Mouse (Mus musculus) layer of hippocampus, adult 9-10 months (tissue): ENCODE measurements around the gene 1600014C23Rik.

ENCODE experiments used
- DNase-seq: peaks from one replicate; pipeline ENCODE4 v3.0.0; 2022; ENCODE audit warnings: low spot score

Gene 1600014C23Rik

DNA sequence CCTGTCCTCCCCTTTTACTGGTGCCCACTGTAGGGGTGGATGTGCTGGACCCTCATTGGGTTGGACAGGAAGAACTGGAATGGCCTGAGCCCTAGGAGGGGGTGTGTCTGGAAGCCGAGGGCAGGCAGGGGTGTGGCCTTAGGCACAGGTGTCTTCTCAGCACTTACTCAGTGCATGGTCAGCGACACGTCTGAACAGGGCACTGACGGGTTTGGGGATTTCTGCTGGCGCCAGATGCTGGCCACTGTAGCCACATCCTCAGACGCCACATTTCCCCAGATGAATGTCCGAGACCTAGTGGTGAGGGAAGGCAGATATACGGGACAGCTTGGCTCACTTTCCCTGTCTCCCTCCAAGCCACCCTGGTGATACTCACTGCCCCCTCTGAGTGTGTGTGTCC is 18.4 kb upstream of the 1600014C23Rik start:
- DNase-seq, result no peak

DNA sequence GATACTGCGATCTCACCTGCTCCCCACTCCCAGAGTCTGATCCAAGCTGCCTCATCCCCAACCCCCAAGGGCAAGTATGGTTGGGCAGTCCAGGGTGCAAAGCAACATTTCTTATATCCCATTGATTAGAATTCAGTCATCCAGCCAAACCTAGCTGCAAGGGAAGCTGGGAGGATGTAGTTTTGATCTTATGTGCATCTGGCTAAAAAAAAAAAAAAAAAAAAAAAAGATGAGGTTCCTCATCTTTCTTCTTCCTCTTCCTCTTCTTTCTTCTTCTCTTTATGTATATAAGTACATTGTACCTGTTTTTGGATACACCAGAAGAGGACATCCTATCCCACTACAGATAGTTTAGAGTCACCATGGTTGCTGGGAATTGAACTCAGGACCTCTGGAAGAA is 17.7 kb upstream of the 1600014C23Rik start:
- DNase-seq, result no peak

DNA sequence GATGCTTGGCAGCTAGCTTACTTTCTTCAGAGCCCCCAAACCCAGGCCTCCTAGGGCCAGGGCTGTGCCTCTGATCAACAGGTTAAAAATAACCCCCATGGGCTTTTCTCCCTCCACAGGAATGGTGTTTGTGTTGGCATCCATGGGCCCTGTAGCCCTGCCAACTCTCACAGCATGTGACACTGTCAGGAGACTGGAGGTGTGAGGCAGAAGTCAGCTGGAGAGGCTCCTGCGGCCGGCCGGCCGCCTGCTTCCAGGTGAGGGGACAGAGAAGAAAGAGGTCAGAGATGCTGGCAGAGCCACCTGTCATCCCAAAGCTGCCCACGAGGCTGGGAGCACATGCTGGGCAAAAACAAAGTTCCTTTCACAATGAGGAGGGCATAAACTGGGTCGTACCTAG is 15.5 kb upstream of the 1600014C23Rik start:
- no peak for DNase-seq

DNA sequence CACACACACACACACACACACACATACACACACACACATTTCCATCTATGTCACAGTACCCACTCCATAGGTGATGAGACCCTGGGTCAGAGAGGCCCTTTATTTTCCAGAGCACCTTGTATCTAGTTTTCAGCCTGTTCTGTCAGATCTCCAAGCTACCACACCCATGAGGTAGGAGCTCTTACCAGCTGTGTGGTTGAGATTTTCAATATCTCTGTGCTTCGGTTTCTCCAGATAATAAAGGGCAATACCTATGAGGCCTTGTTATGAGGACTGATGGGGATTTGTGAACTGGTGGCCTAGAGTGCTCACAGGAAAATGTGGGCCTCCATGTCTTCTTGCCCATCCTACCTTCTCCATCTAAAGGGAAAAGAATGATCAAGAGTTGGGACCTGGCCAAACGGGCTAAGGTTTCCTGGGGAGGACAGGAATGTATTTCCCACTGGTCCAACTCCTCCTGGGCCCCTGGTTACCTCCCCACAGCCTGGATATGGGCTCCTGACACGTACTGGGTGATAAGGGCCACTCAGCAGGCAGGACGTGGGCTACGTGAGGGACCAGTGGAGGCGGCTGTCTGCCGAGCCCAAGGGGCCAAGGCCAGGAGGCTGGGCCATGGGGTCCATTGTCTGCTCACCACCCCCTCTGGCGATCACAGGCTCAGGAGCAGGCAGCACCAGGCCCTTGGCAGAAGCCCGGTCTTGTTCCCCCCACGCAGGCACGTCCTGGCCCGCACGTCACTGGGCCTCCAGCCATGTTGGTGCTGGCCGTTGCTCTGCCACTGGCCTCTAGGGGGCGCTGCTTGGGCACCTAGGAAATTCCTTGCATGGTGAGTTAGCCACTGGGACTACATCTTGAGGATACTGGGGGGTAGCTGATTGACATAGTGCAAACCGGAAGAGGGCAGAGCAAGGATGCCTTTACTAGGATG is 14.5 kb upstream of the 1600014C23Rik start:
- DNase-seq, result no peak

DNA sequence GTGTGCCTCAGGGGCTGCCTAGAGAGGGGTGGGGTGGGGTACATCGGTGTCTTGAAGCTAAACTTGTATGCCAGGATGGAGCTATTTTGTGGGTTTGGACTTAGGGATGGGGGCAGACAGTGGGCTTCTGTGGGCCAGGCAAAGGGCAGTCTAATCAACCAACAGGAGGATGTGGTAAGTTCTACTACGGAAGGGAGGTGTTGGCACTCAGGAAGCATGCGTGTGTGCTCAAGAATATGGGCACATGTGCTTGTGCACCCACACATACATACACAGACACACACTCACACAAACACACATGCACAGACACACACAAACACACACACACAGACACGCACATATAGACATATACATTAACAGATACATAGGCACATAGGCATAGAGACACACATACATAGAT is 13.6 kb upstream of the 1600014C23Rik start:
- DNase-seq, result no peak

DNA sequence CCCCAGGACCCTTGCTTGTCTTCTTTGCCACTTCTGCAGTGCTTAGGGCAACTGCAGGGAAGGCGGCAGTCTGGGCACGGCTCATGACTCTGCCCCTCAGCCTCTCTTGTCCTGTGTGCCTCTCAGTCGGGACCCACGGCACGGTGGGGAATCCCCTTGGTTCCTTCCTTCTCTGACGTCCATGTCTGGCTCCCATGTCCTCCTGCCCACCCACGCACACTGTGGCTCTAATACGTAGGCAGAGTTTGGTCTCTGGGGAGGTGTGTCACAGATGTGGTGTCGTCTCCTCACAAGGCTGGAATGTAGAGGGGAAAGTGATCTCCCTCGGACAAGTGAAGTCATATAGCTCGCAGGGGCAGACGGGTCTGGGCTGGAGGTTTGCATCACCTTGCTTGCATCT is 13.1 kb upstream of the 1600014C23Rik start:
- no peak for DNase-seq

DNA sequence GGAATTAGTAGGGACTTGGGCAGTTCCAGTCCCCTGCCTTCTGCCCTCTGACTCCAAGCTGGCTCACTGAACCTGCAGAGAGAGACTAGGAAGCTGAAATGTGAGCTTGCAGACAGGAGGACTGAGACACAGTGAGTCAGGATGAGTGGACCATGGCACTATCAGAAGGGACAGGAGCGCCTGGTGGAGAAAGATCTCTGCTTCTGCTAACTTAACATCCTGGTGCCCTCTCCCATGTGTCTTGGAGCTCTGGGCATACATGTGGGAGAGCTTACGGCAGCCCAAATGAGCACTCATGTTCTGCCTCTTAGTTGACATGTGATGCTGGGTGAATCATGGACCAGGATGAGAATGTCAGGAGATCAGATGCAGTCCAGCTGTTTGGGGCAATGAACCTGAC is 12.0 kb upstream of the 1600014C23Rik start:
- no peak for DNase-seq

DNA sequence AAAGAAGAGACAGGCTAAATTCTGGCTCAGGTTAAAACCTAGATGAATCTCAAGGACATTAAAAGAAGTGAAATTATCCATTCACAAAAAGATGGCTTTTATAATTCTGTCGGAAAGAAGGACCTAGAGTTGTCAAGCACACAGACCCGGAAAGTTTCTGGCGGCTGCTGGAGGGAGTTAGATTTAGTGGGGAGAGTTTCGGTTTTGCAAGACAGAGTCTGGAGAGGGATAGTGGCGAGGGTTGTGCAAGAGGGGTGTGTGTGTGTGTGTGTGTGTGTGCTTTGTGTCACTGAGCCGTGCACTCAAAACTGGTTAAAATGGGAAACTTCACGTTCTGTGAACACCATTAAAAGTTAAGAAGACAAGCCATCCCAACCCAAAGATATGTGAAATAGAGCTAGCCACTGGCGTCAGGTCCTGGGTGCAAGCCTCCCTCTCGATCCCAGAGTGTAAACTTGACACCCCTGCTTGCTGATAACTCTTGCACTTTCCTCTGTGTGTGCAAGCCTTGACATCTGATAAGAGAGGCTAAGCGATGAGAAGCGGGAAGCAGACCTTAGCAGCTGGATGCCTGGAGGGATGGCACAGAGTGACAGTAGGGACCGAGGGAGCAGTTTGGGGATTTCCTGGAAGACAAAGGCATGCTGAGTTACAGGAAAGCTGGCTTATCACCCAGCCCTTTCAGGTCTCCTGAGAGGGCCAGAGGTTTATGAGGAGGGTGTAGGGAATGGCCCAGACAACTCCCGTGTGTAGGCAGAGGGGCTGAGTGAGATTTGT is 8.9 kb upstream of the 1600014C23Rik start:
- no peak for DNase-seq

DNA sequence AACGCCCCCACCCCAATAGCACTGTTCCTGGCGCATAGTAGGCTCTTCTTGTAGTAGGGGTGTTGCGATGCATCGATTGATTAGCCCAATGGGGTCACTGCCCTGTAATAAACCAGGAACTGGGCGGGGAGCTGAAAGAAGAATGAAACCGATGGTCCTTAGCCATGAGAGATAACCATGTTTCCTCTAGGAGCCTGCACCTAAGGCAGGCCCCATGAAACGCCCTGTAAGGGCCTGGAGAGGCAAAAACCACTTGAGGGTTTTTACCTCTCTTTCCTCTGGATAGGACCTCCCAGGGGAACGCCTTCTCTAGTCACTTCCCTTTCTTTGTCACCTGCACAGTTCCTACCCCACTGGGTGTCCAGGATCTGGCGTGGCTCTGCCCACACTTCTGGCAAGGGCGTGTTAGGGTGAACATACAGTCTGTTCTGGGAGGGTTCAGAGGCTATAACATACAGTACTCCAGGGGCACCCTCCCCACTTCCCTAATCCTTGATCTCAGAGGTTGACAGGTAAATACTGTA is 3.5 kb upstream of the 1600014C23Rik start:
- DNase-seq, result no peak

DNA sequence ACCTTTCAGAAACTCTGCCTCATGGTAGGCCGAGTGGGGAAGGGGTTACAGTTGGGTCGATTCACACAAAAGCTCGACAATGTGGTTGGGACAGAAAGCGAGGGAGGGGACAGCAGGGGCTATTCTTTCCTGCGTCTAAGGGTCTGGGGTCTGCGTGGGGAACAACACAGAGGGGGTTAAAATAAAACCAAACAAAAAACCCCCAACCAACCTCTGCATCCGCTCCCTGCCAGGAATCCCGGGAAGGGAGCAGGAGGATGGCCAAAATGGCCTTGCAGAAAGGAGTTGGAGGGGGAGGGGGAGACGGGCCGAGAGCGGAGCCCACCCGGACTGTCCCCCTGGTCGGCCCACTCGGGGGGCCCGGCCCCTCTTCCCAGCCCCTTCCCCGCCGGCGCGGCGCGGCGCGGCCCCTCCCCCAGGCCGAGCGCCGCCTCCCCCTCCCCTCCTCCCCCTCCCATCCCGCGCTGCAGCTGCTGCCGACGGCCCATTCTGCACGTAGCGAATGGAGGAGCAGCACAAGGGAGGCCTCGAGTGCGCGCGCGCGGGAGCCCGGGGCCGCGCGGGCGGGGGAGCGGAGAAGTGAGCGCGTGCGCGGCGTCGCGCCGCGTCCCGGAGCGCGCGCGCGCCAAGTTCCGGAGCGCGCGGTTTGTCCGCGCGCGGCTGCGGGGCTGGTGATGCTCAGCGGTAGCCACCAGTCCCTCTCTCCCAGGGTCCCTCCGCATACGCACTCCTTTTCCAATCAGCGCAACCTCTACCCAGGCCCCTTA is 2.9 kb upstream of the 1600014C23Rik start:
- no peak for DNase-seq

DNA sequence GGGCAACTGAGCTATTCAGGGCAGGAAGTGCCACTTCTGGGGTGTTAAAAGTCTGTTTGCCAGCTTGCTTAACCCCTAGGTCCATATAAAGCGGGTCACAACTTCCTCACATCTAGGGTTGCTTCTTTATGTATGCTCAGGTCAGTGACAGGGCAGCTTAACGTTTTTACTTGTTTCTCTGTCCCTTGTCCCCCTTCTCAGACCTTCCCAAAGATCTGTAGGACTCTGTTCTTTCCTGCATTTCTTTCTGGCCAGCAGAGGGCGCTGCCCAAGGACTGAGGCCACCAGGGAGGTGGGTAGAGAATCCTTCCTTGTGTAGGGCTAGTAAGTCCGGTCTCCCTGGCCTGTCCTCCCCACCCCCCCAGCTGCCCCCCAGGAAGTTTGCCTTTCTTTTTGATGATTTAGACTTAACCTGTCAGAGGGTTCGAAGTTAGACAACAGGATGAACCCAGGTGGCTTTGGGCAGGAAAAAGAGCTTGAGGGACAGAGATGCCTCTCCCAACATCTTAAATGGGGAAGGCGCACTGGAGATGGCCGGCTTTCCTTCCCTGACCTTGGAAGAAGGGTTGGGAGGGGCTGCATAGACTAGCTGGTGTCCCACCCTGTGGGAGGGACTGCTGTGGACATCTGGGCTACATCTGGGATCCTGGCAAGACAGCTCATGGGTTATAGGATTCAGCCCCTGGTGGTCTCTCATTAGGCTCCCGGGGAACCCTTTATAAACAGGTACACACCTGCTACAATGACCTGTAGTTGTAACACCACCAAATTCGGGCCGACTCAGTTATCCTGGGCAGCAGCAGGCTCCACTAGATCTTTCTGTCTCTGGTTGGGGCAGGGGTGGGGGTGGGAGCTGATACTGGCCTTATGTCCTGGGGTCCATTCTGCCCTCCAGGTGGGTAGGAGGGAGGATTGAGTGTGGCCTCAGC is 2.0 kb upstream of the 1600014C23Rik start:
- DNase-seq, result no peak

DNA sequence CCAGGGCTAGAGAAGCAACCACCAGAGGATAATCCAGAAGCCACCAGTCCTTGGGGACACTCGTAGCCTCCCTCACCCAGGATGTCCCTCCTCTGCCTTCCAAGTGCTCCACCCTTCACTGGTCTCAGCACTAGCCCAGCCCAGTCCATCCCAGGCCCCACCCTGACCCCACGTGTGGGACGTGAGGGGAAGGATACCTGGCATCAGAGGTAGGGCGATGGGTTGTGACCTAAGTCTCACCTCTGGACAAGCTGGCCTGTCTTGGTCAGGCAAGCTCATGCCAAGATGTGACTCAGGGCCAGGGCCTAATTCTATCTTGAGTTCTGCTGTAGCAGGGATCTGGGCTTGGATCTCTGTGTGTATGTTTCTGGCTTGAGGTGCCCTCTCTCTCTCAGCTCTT is 1.2 kb upstream of the 1600014C23Rik start:
- no peak for DNase-seq

DNA sequence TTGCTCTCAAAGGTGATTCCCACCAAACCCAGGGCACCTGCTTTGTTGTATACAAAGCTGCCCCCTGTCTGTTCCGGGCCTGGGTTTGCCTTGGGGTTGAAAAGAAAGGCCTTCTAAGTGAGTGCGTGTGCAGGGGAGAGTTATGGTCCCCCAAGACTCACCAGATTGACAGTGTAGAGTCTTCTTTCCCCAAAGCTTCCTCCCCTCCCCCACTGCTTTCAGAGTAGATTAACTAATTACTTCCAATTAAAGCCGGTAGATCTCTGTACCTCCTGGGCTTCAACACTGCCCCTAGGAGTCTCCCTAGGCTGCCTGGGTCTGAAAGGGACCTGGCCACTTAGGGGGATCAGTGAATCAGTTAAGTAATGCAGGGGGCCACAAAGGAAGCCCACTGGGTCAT is 689 bp upstream of the 1600014C23Rik start:
- DNase-seq, result no peak

DNA sequence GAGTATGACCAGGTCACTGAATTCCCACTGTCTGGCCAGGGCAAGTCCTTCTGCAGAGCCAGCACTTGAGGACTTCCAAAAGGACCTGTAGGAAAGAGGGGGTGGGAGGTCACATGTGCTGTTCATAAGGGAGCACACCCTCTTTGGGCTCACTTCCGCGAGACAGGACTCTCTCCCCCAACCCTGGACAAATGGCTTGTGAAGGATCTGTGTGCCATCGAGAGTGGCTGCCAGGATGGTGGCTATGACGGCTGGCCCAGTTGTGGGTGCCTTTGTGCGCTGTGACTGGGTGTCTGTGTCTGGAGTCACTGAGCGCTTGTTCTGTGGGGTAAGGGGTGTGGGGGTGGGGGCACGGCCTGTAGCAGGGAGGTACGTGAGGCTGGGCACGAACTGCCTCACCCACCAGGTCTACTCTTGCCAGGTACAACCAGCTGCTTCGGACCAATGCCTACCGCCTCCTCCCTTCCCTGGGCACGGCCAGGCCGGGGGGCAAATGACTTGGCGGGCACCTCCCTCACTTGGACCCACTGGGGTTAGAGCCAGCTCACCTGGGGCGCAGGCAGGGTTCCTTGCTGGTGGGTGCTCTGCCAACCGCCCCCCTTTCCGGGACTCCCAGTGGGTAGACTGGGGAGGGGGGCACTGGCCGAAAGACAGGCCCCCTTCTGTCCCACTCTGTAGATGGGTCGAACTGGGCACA is 458 bp downstream of the 1600014C23Rik start:
- no peak for DNase-seq

DNA sequence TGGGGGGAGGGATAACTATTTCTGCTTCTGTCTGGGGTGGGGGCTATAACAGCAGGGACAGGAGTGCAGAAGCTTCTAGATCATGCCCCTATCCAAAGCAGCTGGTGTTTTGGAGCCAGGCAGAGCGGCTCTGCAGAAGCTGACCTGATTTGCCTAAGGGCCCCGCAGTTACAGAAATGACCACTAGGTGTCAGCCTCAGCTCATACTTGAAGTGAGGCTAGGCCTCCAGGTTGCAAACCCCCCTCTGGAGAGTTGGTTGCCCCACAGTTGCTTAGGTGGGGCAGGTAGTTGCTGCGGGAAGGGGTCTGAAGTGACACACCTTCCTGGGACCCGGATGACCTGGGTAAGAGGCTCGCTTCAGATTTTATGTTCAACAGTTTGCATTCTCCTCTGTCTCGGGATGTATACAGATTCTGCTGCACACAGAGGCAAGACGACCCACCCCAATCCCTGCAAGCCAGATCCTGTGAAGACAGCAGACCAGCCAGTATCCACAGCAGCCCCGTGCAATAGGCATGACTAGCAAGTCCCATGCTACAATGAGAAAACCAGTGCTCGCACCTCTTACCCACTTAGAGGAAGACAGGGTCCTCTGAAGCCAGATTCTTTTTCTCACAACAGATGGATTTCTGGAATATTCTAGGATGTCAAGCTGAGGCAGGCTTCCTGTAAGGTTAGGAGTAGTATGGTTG is 2.3 kb downstream of the 1600014C23Rik start:
- peak; percentile 84 for DNase-seq

DNA sequence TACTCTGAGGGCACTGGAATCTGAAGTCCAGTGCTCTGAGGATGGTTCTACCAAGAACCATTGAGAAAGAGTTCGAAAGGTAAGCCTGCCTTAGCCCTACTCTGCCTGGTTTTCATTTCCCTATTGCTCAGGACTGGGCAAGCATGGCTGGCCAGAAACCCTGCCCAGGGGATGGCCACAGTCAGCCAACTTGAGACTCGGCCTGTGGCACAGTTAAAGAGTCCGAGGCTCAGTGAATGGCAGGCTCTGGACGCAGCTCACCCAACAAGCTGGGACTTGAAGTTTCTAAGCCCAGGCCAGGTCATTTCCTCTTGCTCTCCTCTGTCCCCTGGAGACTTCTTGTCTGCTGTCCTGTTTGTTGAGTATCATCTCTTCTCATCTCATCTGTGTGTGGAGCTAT is 2.9 kb downstream of the 1600014C23Rik start:
- DNase-seq, result no peak

DNA sequence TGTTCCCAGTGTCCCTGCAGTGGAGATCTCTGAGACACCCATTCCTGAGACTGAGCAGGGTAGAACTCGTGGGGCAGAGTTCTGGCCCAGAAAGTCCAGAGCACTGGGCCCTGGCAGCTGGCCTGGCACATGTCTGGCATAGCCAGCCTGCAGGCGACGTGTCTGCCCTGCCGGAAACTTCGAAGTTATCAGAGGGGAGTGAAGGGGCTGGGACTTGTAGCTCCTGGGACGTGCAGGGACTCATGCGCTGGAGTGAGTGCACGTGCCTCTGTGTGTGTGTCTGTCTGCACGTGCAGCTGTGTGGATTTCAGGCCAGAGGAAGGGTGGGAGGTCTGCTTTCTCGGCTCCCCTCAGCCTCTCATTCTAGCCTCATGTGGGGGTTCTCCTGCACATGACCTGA is 4.3 kb downstream of the 1600014C23Rik start:
- no peak for DNase-seq

DNA sequence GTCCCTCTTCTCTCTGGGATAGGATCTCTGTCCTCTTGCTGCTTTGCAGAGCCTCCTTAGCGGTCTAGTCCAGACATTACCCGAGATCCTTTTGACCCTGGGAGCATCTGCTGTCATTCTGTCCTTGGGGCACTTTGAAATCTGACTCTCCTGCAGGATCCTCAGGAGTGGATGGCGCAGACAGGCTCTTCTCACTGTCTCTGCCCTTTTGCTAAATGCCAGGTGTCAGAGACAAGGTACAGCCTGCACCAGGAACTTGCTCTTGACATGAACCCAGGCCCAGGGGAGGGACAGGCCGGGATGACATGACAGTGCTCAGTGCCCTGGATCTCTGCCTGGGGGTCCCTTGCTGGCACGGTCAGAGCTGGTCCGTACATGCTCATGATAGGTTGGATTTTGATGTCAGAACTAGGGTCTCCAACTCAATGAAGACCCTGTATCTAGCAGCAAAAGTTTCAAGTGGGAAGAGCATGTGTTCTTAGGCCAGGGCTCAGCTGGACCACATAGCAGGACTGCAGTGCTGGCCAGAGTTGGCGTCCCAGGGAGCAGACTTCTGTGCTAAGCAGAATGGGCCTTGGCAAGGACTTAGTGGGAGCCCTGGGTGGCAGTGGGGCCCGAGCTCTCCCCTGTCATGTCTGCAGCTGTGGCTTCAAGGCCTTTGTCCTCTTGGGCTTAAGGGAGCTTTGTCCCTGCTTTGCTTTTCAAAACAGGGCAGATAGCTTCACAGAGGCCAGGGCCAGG is 5.5 kb downstream of the 1600014C23Rik start:
- DNase-seq, result no peak

DNA sequence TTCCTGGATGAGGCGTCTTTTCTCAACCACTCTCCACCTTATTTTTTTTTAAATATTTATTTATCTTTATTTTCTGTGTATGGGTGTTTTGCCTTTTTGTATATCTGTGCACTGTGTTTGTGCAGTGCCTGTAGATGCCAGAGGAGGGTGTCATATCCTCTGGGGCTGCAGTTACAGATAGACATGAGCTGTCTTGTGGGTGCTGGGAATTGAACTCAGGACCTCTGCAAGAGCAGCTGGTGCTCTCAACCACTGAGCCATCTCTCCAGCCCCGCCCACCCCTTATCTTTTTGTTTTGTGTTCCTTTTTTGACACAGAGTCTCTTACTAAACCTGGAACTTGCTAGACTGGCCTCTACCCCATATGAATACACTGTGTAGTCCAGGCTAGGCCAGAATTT is 6.2 kb downstream of the 1600014C23Rik start:
- no peak for DNase-seq
